Mouse (Mus musculus): ENCODE results near the gene Syn2.

DNA sequence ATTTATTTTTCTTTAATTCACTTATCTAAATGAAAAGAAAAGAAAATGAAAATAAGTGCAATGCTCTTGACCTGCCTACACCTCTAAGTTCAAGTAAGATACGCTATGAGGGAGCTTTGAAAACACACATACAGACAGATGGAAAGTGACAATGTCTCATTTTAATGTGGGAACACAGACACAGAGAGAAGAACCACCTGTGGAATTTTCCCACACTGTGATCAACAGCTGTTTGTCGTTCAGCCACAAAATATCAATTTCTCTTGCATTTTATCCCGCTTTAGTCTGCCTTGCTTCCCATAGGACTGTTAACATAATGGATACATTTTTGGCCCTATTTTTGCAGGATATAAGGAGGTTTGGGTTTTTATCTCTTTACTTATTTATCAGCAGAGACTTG is 76.1 kb downstream of the Syn2 start:
- no peak for TF ChIP-seq MAX (IDR thresholded peaks at IDR 0.05)
- TF ChIP-seq CTCF (IDR thresholded peaks at IDR 0.05; ENCODE audit: control insufficient read depth, insufficient read depth, insufficient read length) = no peak
- no peak for TF ChIP-seq USF1 (IDR thresholded peaks at IDR 0.05; ENCODE audit: low read depth)
- no peak for TF ChIP-seq CEBPB (IDR thresholded peaks at IDR 0.05; ENCODE audit: low read depth)
- no peak for TF ChIP-seq FOSL1 (IDR thresholded peaks at IDR 0.05; ENCODE audit: insufficient read depth, low read length, poor library complexity, severe bottlenecking)
- TF ChIP-seq MYOG (IDR thresholded peaks at IDR 0.05; ENCODE audit: control insufficient read depth, extremely low read depth, insufficient read length) = no peak
- TF ChIP-seq MYOD1 (IDR thresholded peaks at IDR 0.05; ENCODE audit: control insufficient read depth, insufficient read length, low read depth) = no peak

Measured in C2C12 (cell line).